Mouse (Mus musculus) ES-E14 (cell line): ENCODE measurements around the gene Fxn. TPM values are rescaled to one million over a fixed set of nuclear protein-coding genes. Genes with fewer than 3 reads are reported as not detected.

Source experiments
- DNase-seq: peaks from one replicate; pipeline ENCODE4 v3.0.0-alpha.2; 2013; ENCODE audit warnings: low read depth, low spot score
- H3K27ac ChIP-seq: 2 replicates; pipeline ENCODE4 v1.5.1; 2012; ENCODE audit warnings: low read depth, mild to moderate bottlenecking, low read length, moderate library complexity, mixed read lengths; ENCODE audit not compliant: poor library complexity, insufficient read depth, severe bottlenecking
- H3K36me3 ChIP-seq: 2 replicates; pipeline ENCODE4 v1.6.1; 2012; ENCODE audit warnings: mild to moderate bottlenecking, low read length, moderate library complexity, mixed read lengths; ENCODE audit not compliant: control insufficient read depth, poor library complexity, insufficient read depth, severe bottlenecking
- H3K4me1 ChIP-seq, 2 experiments: fragments of 150-350 bp in 1 of 2; sonication (generic) in 1 of 2; 2 replicates each; pipeline ENCODE4 v1.6.1; 2012; ENCODE audit warnings: low read length in 2 of 2, mild to moderate bottlenecking in 1 of 2, mixed read lengths in 1 of 2; ENCODE audit not compliant: control insufficient read depth in 2 of 2, insufficient read depth in 2 of 2, poor library complexity in 1 of 2
- H3K4me3 ChIP-seq, 2 experiments: fragments of 150-350 bp in 1 of 2; sonication (generic) in 1 of 2; 2 replicates each; pipeline ENCODE4 v1.5.1; 2012; ENCODE audit warnings: low read length in 2 of 2, low read depth in 1 of 2, mild to moderate bottlenecking in 1 of 2, mixed read lengths in 1 of 2; ENCODE audit not compliant: insufficient read depth in 1 of 2, poor library complexity in 1 of 2, severe bottlenecking in 1 of 2
- H3K9ac ChIP-seq: 2 replicates; pipeline ENCODE4 v1.6.1; 2012; ENCODE audit warnings: low read depth, mild to moderate bottlenecking, low read length, mixed read lengths; ENCODE audit not compliant: poor library complexity, insufficient read depth, severe bottlenecking
- H3K9me3 ChIP-seq: fragments of 150-350 bp; sonication (generic); 2 replicates; pipeline ENCODE4 v1.6.1; 2012; ENCODE audit warnings: low read depth, mild to moderate bottlenecking, low read length; ENCODE audit not compliant: control insufficient read depth, insufficient read depth
- CHD2 ChIP-seq: IDR thresholded peaks from 2 replicates; pipeline ENCODE4 v1.6.1; 2014; ENCODE audit warnings: mild to moderate bottlenecking, low read depth, low read length, inconsistent platforms
- HCFC1 ChIP-seq: IDR thresholded peaks from 2 replicates; pipeline ENCODE4 v1.6.1; 2012; ENCODE audit warnings: low read length, inconsistent platforms, borderline replicate concordance; ENCODE audit not compliant: insufficient read depth
- MAFK ChIP-seq: IDR thresholded peaks from 2 replicates; pipeline ENCODE4 v1.6.1; 2014; ENCODE audit warnings: mild to moderate bottlenecking, low read depth, low read length, inconsistent platforms; ENCODE audit not compliant: insufficient read depth
- ZC3H11A ChIP-seq: IDR thresholded peaks from 2 replicates; pipeline ENCODE4 v1.6.1; 2012; ENCODE audit warnings: low read depth, mild to moderate bottlenecking, inconsistent platforms, low read length, borderline replicate concordance
- ZNF384 ChIP-seq: IDR thresholded peaks from 2 replicates; pipeline ENCODE4 v1.6.1; 2012; ENCODE audit warnings: low read depth, low read length, inconsistent platforms
- in situ Hi-C, 2 experiments: fragments of 600-800 bp; cut with MboI; formaldehyde crosslinking; loops; one replicate each; pipeline ENCODE4 v1.15.1; 2025; ENCODE audit warnings: low sequenced_read_pairs in 2 of 2, inconsistent platforms in 1 of 2; ENCODE audit not compliant: unreplicated experiment in 2 of 2
- total RNA-seq: library from RNA; depleted of rRNA; stranded (reverse); fragments of 300-350 nt; gene quantifications from 2 replicates; pipeline ENCODE4 v1.2.3, GENCODE M21; 2012

Gene Fxn
- total RNA-seq, 1 experiment, result 16.4 TPM

DNA sequence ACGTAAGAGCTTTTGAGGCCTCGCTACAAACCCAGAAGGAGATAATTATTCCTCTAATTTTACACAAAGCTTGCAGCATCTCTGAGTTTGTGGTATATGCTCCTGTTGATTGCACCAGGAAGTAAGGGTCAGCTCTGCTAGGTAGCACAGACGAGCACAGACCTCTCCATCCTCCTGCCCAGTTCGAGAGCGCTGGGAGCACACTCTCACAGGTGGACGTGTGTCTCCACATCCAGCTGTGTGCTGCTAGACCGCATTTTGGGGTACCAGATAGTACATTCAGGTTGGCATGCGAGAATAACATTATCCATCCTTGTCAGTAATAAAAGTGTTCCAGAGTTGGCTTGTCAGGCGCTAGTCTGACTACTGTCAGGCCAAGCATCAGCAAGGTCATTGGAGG lies 61.4 kb downstream of the Fxn start:
- Histone ChIP-seq H3K9me3 (no peaks in the 10 kb centered on the region), H3K4me1 (peaks cover 13 to 18% of the 10 kb centered on the region in 2 experiments), H3K36me3 (no peaks in the 10 kb centered on the region; the same call in 1 of the 2 replicates), H3K4me3 (no peak overlapping the region), H3K27ac (no peak overlapping the region; the same call in 1 of the 2 replicates), H3K9ac (no peak overlapping the region; the same call in 1 of the 2 replicates)
- TF ChIP-seq CHD2 (no peak), MAFK (no peak), ZNF384 (no peak), ZC3H11A (no peak), HCFC1 (no peak)
- in situ Hi-C loops, result no loop called here
- DNase-seq, result no peak

DNA sequence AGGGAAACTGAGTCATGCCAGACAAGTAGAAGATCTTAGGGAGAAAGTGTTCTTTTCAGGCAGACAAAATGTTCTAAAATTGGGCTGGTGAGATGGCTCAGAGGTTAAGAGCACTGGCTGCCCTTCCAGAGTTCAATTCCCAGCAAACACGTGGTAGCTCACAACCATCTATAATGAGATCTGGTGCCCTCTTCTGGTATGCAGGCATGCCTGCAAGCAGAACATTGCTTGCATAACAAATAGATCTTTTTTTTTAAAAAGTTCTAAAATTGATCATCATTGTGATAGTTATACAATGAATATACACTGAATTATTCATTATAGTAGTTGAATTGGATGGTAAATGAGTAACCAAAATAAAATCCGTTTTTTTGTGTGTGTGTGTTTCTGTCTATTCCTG lies 62.1 kb downstream of the Fxn start:
- Histone ChIP-seq H3K27ac (peak overlapping the region; percentile 37; the same call in 1 of the 2 replicates), H3K4me3 (peak overlapping the region in 1 of 2 experiments; percentile 19; a peak in 1 of 4 replicates), H3K9me3 (no peaks in the 10 kb centered on the region), H3K36me3 (peaks cover under 1% of the 10 kb centered on the region; the same call in 1 of the 2 replicates), H3K4me1 (peaks cover 17 to 22% of the 10 kb centered on the region in 2 experiments), H3K9ac (no peak overlapping the region)
- in situ Hi-C loops, result no loop called here
- 0 out of 2 replicates have a peak, but pooled peaks have one; percentile 20 for TF ChIP-seq ZNF384
- TF ChIP-seq CHD2, result no peak
- no peak for DNase-seq

DNA sequence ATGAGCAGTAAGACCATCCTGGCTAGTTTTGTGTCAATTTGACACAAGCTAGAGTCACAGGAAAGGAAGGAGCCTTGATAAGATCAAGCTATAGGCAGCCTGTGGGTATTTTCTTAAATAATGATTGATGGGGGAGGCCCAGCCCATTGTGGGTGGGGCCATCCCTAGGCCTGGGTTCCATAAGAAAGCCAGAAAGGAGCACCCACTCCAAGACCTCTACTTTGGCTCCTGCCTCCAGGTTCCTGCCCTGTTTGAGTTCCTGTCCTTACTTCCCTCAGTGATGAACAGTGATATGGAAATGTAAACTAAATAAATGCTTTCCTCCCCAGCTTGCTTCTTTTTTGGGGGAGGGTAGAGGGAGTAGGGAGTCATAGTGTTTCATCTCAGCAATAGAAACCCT lies 62.6 kb downstream of the Fxn start:
- Histone ChIP-seq H3K4me3 (peak overlapping the region in 1 of 2 experiments; percentile 19; a peak in 1 of 4 replicates), H3K9me3 (no peaks in the 10 kb centered on the region), H3K4me1 (peaks cover 17 to 27% of the 10 kb centered on the region in 2 experiments), H3K36me3 (peaks cover 2% of the 10 kb centered on the region; the same call in 1 of the 2 replicates), H3K9ac (no peak overlapping the region), H3K27ac (peak overlapping the region; percentile 37; the same call in 1 of the 2 replicates)
- in situ Hi-C loops, result no loop called here
- TF ChIP-seq CHD2, result no peak
- no peak for TF ChIP-seq ZNF384
- TF ChIP-seq MAFK, result no peak
- no peak for DNase-seq

DNA sequence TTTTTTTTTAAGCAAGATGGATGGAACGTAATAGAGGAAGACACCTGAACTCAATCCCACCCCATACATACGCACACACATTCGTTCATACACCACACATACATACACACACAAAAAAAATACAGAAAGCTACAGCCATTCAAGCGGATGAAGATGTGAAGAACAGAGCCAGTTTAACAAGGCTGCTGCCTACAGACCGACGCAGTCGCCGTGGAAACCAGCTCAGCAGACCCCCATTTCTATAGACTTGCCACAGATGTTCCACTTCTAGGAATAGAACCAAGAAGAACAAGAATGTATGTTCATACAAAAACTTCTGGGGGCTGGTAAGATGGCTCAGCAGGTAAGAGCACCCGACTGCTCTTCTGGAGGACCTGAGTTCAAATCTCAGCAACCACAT lies 63.6 kb downstream of the Fxn start:
- in situ Hi-C loops, result no loop called here
- peaks cover 20 to 27% of the 10 kb centered on the region in 2 experiments for H3K4me1 ChIP-seq
- TF ChIP-seq HCFC1 (no peak), CHD2 (no peak), ZC3H11A (no peak), ZNF384 (no peak), MAFK (no peak)
- peaks cover 2% of the 10 kb centered on the region; the same call in 1 of the 2 replicates for H3K36me3 ChIP-seq
- H3K27ac ChIP-seq, result no peak overlapping the region
- no peak overlapping the region for H3K4me3 ChIP-seq
- DNase-seq, result no peak
- H3K9me3 ChIP-seq, result no peaks in the 10 kb centered on the region
- H3K9ac ChIP-seq, result no peak overlapping the region

DNA sequence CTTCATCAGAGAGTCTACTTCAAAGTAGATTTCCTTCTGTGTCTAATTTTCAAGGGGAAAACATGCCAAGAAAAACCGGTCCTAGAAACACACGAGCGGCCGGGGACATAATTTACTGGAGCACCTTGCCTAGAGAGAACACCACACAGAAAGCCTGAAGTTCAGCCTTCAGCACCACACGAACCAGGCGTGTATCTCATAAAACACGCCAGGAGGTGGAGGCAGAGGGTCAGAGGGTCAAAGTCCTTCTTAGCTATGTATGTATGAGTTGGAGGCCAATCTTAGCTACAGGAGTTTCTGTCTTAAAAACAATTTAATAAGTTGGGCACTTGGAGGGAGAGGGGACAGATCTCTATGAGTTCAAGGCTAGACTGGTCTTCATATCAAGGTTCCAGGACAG lies 65.5 kb downstream of the Fxn start:
- H3K9me3 ChIP-seq, result no peaks in the 10 kb centered on the region
- peaks cover 2% of the 10 kb centered on the region; the same call in 1 of the 2 replicates for H3K36me3 ChIP-seq
- H3K4me1 ChIP-seq, result peaks cover 16 to 35% of the 10 kb centered on the region in 2 experiments
- H3K9ac ChIP-seq, result no peak overlapping the region
- TF ChIP-seq ZNF384, result no peak
- no peak for TF ChIP-seq MAFK
- TF ChIP-seq ZC3H11A, result no peak
- no peak for TF ChIP-seq CHD2
- no peak for TF ChIP-seq HCFC1
- H3K4me3 ChIP-seq, result no peak overlapping the region
- H3K27ac ChIP-seq, result no peak overlapping the region
- no peak for DNase-seq
- in situ Hi-C loops, result no loop called here
